Mouse (Mus musculus) left cerebral cortex, adult 8-10 months (tissue): ENCODE results near the gene Plvap. TPM values are rescaled to one million over a fixed set of nuclear protein-coding genes. Genes with fewer than 3 reads are reported as not detected.
"Not testable (repeated sequence)": the region's sequence is repeated elsewhere in the genome, so short reads cannot be mapped to it uniquely, and the experiment has no call there.

Experiments used
- DNase-seq, 2 experiments: peaks; one replicate each; pipeline ENCODE4 v3.0.0; 2022; ENCODE audit warnings: low spot score in 2 of 2
- total RNA-seq, 4 experiments: library from RNA; stranded (reverse); gene quantifications; 2 replicates each; pipeline ENCODE4 v1.2.4; 2022

The Plvap gene
- total RNA-seq, 4 experiments from 2014 or later = 7.0 to 11.7 (median 9.6) TPM

- DNase-seq = no peak
These were observed 15.8 kb upstream of the Plvap start for GRCm38 (mm10) chr8:71527162-71527870.

- no peak for DNase-seq
These were observed 14.7 kb upstream of the Plvap start for GRCm38 (mm10) chr8:71526272-71526671.

DNA sequence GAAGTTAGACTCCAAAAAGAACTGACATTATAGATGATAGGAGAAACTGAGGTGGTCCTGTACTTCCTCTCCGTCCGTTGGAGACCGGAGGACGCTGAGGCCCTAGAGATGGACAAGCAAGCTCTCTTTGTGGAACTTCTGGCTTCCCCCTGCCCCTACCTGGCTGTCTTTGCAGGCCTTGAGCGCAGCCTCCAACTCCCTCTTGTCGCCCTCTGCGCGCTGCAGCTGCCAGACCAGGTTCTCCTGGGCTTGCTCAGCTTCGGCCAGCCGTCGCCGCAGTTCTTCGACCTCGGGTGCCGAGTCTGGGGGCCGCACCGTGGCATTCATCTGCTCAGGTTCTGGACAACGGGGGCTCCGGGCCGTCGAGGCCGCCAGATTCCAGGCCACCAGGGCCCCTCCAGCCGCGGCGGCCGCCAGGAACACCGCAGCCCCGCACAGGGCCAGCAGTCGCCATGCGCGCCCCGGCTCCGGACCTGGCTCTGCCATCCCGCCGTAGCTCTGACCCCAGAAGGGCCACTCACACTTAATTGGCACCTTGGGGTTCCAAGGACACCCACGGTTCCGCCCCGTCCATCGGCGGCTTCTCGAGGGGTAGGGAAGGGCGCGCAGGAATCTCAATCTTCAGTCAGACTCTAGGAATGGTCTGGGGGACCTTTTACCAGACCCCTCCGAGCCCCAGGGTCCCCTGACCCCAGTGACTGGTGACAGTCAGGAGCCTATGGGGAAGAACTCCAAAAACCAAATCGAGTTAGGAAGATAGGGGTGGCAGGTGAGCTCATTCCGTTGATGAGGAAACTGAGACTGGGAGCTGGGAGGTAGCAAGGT, 13.9 kb upstream of the Plvap start, which contains the start of gene Ccdc194:
TSS of gene Ccdc194 (minus strand) at position 486 of the 825 bp plus-strand sequence.
- no peak for DNase-seq

DNA sequence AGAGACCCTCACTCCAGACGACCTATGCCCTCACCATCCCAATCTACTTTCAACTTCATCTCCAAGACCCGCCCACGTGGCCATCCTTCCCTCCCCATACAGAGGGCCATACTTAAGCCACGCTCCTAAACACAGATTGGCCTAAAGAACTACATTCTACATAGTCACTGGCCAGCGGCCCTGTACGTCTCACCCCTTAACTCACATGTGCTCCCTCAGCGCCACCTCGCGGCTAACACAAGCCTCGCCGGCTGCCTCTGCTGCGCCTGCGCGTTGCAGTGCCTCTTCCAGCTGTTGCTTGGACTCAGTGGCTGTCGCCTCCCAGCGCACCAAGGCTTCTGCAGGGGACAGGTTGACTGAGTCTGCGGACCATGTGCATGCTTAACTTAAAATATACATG, 10.1 kb upstream of the Plvap start:
- DNase-seq = peak; percentile 83 to 85

GRCm38 (mm10) chr8:71519037-71519825, 7.7 kb upstream of the Plvap start:
- not testable (repeated sequence) for DNase-seq

GRCm38 (mm10) chr8:71516786-71517185, 5.2 kb upstream of the Plvap start:
- no peak for DNase-seq

DNA sequence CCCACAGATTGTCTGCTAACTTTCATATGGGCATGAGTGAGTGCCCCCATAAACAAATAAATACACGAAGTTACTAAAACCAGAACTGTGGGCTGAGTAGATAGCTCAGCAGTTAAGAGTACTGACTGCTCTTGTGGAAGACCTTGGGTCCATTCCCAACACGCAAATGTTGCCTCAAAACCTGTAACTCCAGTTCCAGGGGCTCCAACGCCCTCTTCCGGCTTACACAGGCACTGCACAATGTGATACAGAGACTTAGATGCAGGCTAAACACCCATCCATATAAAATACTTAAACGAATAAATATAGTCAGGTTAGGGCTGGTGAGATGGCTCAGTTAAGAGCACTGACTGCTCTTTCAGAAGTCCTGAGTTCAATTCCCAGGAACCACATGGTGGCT, 3.5 kb upstream of the Plvap start:
- no peak for DNase-seq

GRCm38 (mm10) chr8:71513018-71513754, 1.6 kb upstream of the Plvap start:
- no peak for DNase-seq

DNA sequence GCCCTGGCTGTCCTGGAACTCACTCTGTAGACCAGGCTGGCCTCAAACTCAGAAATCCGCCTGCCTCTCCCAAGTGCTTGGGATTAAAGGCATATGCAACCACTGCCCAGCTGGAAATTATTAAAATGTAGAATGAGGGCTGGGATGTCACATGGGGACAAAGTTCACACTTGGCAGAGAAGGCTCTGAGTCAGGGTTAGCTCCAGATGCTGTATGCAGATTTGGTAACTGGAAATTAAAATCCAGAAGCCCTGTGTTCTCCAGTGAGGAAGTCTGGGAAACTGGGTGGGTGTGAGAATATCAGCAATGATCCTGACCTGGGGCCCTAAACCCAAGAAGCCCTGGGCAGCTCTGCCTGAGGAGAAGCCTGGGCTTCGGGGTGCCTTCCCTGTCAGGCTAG, 2.2 kb downstream of the Plvap start:
- DNase-seq = no peak

GRCm38 (mm10) chr8:71507589-71508104, 3.9 kb downstream of the Plvap start:
- DNase-seq = peak in 1 of 2 experiments; percentile 84

DNA sequence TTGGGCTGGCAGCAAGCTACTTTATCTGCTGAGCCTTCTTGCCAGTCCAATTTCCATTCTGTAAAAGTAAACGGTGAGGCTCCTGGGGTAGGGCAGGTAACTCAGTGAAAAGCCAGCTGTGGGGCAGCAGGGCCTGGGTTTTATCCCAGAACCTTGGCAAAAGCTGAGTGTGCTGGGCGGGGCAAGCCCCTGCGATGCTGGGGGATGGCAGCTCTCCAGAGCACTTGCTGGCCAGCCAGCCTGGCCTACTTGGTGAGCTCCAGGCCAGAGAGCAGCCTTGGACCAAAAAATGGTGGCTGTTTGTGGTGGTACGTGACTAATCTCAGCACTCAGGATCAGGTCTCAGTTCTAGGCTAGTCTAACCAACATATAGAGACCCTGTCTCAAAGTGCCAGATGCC, 5.6 kb downstream of the Plvap start:
- no peak for DNase-seq

DNA sequence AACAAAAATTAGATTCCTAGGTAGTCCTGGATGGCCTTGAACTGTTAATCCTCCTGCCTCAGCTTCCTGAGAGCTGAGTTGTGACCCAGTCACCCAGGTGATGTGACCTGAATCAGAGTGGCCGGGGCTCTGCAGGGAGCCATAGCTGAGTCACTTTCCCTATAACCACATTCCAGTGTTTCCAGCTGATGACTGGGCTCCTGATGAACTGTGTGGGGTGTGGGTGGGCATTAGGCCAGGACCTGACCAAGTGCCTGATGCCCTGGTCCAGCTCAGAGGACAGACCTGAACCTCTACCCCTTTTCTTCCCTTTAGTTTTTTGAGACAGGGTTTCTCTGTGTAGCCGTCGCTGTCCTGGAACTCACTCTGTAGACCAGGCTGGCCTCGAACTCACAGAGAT, 6.2 kb downstream of the Plvap start:
- DNase-seq = no peak

GRCm38 (mm10) chr8:71504349-71504748, 7.2 kb downstream of the Plvap start:
- DNase-seq = no peak

GRCm38 (mm10) chr8:71498816-71499690, 12.5 kb downstream of the Plvap start:
- DNase-seq = no peak

DNA sequence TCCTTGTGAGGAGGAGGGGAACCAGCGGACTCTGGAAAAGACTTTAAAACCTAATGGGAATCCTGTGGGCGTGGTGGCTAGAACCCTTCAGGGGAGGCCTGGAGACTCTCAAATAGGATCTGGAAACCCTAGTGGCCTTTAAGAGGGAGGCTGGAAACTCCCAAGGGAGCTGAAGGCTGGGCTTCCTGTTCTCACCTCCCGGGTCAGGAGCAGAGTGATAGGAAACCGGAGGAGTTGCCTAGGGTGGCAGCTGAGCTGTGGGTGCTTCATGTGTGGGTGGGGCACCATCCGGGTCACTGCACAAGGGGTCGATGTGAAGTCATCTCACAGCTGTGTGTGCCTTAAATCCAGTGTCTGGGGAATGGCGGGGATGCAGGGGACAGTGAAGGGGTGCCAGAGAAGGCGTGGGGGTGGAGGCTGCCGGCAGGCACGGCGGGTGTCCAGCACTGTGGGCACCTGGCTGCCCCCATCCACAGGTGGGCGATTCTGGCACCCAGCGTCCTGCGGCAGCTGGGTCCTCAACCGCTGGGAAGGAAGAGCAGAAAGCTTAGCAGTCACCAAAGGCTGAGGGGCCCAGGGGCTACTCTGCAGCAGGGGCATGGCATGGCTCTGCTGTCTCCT, 13.6 kb downstream of the Plvap start:
- no peak for DNase-seq

DNA sequence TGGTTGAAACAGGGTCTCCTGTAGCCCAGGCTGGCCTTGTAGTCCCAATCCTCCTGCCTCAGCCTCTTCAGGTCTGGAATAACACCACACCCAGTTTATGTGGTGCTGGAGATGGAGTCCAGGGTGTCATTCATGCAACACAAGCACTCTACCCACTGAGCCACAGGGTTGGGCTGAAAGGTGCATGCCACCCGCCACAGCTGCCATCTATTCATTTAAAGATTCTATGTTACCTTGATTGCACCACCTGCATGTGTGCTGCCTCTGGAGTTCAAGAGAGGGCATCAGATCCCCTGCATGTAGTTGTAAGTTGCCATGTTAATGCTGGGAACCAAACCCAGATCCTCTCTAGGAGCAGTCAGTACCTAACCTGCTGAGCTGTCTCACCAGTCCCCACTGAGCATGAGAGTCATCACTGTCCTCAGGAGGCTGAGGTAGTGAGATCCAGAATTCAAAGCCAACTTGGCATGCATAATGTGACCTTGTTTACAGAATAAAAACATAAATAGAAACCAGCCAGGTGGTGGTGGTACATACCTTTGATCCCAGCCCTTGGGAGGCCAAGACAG, 14.4 kb downstream of the Plvap start:
- DNase-seq = no peak

- no peak for DNase-seq
These were observed 15.1 kb downstream of the Plvap start for GRCm38 (mm10) chr8:71496481-71496880.

GRCm38 (mm10) chr8:71495811-71496210, 15.7 kb downstream of the Plvap start:
- DNase-seq = no peak

DNA sequence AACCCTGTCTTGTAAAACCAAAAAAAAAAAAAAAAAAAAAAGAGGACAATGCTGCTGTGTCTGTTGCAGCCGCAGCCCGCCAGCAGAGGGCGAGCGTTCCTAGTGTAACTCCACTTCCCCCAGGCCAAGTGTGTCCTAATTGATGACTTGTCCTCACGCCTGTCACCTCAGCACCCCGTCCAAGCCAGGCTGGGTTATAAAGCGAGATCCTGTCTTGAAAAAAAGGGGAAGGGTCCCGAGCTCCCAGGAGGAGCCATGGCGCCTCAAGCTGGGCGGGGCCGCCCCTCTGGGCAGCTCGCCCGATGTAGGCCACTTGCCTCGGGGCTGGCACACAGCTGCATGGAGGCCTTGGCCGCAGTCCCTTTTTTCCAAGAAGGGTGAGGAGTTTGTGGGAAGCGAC, 16.5 kb downstream of the Plvap start:
- DNase-seq = peak; percentile 61 to 74
